Mouse (Mus musculus) urinary bladder, adult 18-20 months (tissue): ENCODE measurements at regions not wholly inside any gene's neighbourhood (a gene's known extent, or its start where the extent isn't known, plus 50 kb on each side); places are given as distances from the start of the nearest gene placed in this dataset.
"Not testable (repeated sequence)": the region's sequence is repeated elsewhere in the genome, so short reads cannot be mapped to it uniquely, and the experiment has no call there.

Source experiments
- DNase-seq, 2 experiments: peaks; one replicate each; pipeline ENCODE4 v3.0.0; 2022; ENCODE audit warnings: low spot score in 2 of 2, mixed read lengths in 2 of 2

DNA sequence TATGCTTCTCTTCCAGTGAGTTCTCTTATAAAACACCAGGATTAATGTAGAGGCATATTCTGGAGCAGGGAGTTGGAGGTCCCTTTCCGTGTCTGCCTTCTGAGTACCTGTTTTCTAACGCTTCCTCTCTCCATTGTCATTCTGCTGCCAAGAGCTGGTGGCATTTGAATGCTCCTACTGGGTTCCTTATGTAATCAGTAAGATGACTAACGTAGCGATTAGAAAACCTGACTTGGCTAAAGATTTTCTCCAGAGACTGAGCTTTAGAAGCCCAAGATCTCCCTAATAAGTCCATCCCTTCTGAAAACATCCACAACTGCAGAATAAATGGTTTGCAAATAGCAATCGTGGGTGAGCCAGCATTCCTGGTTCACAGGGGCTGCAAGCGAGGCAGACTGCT, 174.5 kb downstream of the Dhx15 start:
- no peak for DNase-seq

GRCm38 (mm10) chr5:52010426-52010825, 179.9 kb downstream of the Dhx15 start:
- DNase-seq, result no peak

DNA sequence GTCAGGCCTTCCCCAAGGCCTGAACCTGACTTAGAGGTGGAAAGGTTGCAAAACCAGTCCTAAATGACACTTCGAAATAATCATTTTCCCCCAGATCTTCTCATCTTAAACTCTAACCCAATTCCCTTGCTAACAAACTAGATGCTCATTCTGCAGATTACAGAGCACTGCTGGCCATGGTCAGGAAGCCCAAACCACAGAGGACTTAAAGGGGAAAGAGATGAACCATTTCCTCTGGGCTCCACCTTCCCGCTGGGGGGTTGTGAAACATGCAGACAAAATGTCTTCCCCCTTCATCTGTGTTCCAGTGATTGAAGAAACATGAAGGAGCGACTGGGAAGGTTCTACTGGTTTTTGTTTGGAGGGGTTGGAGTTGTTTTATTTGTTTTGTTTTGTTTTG, 181.4 kb downstream of the Dhx15 start:
- DNase-seq, result no peak

DNA sequence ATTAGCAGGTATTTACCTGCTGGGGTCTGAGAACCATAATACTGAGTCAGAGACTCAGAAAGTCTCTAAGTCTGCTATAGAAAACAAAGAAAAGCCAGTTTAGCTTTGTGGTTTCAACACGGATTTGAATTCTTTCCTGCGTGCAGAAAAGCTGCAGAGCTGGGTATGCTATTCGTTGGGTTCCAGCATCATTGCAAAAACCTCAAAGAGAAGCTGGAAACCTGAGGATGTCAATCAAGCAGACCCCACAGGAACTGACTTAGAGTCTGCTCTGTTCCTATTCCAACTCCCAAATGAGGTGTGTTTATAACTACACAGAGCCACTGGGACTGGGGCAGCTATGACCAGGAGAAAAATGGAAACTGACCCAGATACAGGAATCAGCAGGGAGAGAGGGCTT, 183.5 kb downstream of the Dhx15 start:
- DNase-seq, result no peak

GRCm38 (mm10) chr5:51990847-51991610, 199.3 kb downstream of the Dhx15 start:
- DNase-seq, result no peak

- DNase-seq, result no peak
These were observed 200.9 kb downstream of the Dhx15 start for GRCm38 (mm10) chr5:51989396-51989795.

GRCm38 (mm10) chr5:51988913-51989312, 201.4 kb downstream of the Dhx15 start:
- no peak for DNase-seq

- DNase-seq, result no peak
These were observed 205.3 kb downstream of the Dhx15 start for GRCm38 (mm10) chr5:51984966-51985365.

DNA sequence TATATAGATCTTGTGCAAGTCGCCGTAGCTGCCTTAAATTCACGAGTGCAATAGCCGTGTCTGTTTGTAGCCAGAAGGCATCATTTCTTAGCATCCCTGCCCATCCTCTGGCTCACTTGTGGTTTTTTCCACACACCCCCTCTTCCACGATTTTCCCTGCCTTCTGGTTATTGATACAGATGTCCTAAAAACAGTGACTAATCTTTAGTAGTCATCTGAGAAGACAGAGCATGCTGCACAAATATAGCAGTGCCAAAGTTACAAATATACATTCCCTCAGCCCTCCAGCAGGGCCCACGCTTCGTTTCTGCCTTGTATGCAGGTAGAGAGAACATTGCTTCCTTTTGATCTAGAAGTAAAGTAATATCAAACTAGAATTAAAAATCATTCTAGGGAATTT, 207.5 kb downstream of the Dhx15 start:
- DNase-seq, result no peak

GRCm38 (mm10) chr5:51980901-51981300, 209.4 kb downstream of the Dhx15 start:
- DNase-seq, result no peak

- DNase-seq, result no peak
These were observed 237.8 kb downstream of the Dhx15 start for GRCm38 (mm10) chr5:51952499-51952898.

- no peak for DNase-seq
These were observed 240.3 kb downstream of the Dhx15 start for GRCm38 (mm10) chr5:51949996-51950395.

- no peak for DNase-seq
These were observed 244.3 kb downstream of the Dhx15 start for GRCm38 (mm10) chr5:51946062-51946461.

DNA sequence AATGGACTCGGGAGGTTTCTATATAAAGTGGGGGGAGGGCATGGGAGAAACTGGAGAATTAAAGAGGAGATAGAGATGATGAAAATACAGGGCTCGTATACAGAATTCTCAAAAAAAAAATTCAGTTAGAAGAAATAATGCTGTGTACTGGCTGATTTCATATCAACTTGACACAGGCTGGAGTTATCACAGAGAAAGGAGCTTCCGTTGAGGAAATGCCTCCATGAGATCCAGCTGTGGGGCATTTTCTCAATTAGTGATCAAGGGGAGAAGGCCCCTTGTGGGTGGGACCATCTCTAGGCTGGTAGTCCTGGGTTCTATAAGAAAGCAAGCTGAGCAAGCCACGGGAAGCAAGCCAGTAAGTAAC, 248.4 kb downstream of the Dhx15 start:
- DNase-seq, result not testable (repeated sequence)

- DNase-seq, result no peak
These were observed 248.9 kb downstream of the Dhx15 start for GRCm38 (mm10) chr5:51941255-51941924.

- no peak for DNase-seq
These were observed 251.5 kb downstream of the Dhx15 start for GRCm38 (mm10) chr5:51938845-51939244.

GRCm38 (mm10) chr5:51937320-51937719, 253.0 kb downstream of the Dhx15 start:
- DNase-seq, result no peak

DNA sequence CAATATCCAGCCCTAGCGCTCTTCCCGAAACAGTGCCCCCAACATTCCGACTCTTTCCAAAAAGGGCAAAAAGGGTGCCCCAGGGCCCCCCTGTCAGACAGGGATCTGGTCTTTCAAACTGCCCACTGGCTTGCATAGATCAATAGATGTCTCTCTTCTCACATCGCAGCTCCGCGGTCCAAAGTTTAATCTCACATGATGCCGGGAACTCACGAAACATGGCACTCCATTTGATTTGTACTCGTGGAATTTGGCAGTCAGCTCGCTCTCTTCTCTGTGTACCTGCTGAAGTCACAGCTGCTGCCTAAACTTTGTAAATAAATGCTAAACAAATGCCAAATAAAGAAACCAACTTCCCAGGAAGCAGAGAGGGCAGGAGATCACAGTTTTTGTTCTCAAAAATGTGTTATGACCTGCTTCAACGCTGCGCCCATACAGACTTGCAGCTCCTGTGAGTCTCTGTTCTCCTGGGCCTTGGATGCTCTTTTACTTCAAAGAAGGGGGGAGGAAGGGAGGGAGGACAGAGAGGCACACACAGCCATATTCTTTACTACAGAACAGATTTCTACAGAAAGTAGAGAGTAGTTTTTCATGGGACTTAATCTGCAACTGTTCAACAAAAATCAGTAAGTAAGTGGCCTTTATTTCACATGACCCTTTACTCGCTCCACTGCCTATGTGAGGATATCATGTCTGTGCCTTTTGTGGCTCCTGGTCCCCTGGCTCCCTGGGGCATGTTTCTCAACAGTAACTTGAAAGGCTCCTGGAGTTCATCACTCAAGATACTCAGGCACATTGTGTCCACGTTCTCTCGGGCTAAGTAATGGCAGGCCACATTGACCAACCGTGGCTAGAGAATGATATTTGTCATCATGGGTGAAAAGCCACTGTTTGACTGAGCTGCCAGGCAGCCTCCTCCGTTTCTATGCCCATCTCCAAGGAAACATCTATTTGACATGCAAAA, 254.6 kb downstream of the Dhx15 start:
- no peak for DNase-seq

DNA sequence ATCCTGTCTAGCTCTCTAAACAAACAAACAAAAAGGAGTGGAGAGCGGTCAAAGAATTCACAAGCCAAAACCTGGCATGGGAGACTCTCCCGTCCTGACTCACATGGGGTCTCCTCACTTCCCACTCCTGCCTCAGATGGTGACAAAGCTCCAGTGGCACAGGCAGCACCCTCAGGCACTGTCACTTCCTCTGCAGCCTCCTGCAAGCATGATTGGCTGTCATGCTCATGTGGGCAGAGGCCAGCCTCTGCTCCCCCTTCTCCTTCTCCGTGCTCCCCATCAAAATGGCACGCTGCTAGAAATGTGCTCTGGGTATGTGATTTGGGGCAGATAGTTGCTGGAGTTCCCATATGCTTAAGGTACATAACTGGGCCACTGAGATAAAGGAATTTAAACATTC, 255.4 kb downstream of the Dhx15 start:
- no peak for DNase-seq

GRCm38 (mm10) chr5:51933331-51933730, 257.0 kb downstream of the Dhx15 start:
- DNase-seq, result no peak

GRCm38 (mm10) chr5:51930416-51930815, 259.9 kb downstream of the Dhx15 start:
- DNase-seq, result no peak

GRCm38 (mm10) chr5:51928801-51929200, 261.5 kb downstream of the Dhx15 start:
- DNase-seq, result no peak
